Mouse (Mus musculus) midbrain, embryonic 13.5 days (tissue): ENCODE results near the gene Arid5a. TPM values are rescaled to one million over a fixed set of nuclear protein-coding genes. Genes with fewer than 3 reads are reported as not detected.

ENCODE experiments used
- ATAC-seq: fragments of 200-750 bp; cut with Nextera tagmentation; 2 replicates; pipeline ENCODE4 v1.8.0; 2017; ENCODE audit warnings: mild to moderate bottlenecking, moderate TSS enrichment, moderate library complexity
- H3K27ac ChIP-seq: fragments of 300-500 bp; sonication (generic); 2 replicates; pipeline ENCODE4 v1.5.1; 2015; ENCODE audit warnings: inconsistent platforms, mild to moderate bottlenecking, moderate library complexity
- H3K27me3 ChIP-seq: fragments of 300-500 bp; sonication (generic); 2 replicates; pipeline ENCODE4 v1.6.1; 2015; ENCODE audit warnings: mild to moderate bottlenecking, inconsistent platforms
- H3K36me3 ChIP-seq: fragments of 300-500 bp; sonication (generic); 2 replicates; pipeline ENCODE4 v1.6.1; 2015; ENCODE audit warnings: mild to moderate bottlenecking, inconsistent platforms
- H3K4me1 ChIP-seq: fragments of 300-500 bp; sonication (generic); replicated peaks from 2 replicates; pipeline ENCODE4 v1.6.1; 2015; ENCODE audit warnings: inconsistent platforms
- H3K4me2 ChIP-seq: fragments of 300-500 bp; sonication (generic); replicated peaks from 2 replicates; pipeline ENCODE4 v1.6.1; 2015; ENCODE audit warnings: moderate library complexity, mild to moderate bottlenecking, inconsistent platforms
- H3K4me3 ChIP-seq: fragments of 300-500 bp; sonication (generic); replicated peaks from 2 replicates; pipeline ENCODE4 v1.5.1; 2015; ENCODE audit warnings: mild to moderate bottlenecking, inconsistent platforms
- H3K9ac ChIP-seq: fragments of 300-500 bp; sonication (generic); replicated peaks from 2 replicates; pipeline ENCODE4 v1.6.1; 2015; ENCODE audit warnings: mild to moderate bottlenecking, inconsistent platforms
- H3K9me3 ChIP-seq: fragments of 300-500 bp; sonication (generic); 2 replicates; pipeline ENCODE4 v1.6.1; 2016; ENCODE audit warnings: mild to moderate bottlenecking, inconsistent platforms
- WGBS: fragments of 180-500 bp; shearing (Covaris S2); methylation state at CpG from one replicate; pipeline ENCODE4 v1.1.7; 2015; 5-methylcytosine and 5-hydroxymethylcytosine counted together
- polyA plus RNA-seq: library from polyadenylated mRNA; unstranded; fragments of >200 nt; fragmentation: Nextera tagmentation; extraction: Ambion mirVana; gene quantifications from 2 replicates; pipeline ENCODE4 v1.2.1, GENCODE M21; 2015

Gene Arid5a
- polyA plus RNA-seq, 1 experiment from 2014 or later: 2.4 TPM

DNA sequence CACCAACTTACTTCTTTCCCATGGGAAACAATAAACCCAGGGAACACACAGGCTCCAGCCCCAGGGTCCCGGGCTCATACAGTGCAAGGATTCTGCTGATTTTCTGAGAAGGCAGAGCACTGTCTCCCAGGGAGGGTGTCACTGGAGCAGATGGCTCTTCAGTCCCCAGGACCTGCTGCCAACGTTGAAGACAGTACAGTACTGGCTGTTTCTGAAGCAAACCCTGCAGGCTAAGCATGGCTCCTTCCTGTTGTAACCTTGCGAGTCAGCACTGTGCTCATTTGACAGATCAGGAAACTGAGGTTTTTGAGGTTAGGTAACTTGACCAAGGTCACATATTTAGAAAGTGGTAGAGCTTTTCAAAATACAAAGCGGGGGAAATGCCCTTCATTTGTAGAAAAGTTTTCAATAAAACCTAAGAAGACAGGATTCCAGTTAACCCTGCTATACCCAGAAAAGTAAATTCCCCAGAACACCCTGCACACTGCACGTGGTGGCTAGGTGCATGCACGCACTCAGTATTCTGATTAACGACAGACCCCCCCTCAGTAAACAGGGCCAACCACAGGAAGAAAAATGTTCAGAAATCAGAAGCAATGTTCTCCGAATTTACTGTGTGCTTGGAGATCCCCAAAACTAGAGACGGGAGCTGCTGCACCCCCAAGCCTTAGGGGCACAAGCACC lies 10.9 kb upstream of the Arid5a start:
- H3K9ac ChIP-seq: no peak overlapping the region
- no peak for ATAC-seq
- no peak overlapping the region for H3K4me3 ChIP-seq
- H3K4me1 ChIP-seq: 0 out of 2 replicates have a peak, but pooled peaks cover 3% of the 10 kb centered on the region
- H3K27ac ChIP-seq: no peak overlapping the region
- 79% methylated on average over 9 of the region's 9 CpGs for WGBS
- no peaks in the 10 kb centered on the region for H3K36me3 ChIP-seq
- no peaks in the 10 kb centered on the region for H3K9me3 ChIP-seq
- no peak overlapping the region for H3K4me2 ChIP-seq
- H3K27me3 ChIP-seq: peaks cover 15% of the 10 kb centered on the region

DNA sequence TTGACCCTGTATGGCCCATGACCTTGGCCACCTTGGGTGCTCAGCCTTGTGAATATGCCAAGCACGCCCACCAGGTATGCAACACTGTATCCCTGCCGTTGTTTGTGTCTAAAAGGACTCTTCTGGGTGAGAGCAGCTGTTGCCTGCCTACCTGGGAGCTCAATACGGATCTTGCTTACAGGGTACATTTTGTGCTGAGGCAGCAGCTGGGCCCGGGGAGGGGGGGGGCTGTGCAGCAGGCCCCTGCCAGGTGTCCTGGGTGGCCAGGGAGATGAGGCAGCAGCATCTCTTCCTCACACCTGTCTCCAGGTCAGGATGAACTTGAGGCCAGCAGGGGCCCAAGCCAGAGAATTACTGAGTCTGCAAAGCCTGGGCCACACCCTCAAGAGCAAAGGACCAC lies 9.4 kb upstream of the Arid5a start:
- H3K27me3 ChIP-seq: peaks cover 22% of the 10 kb centered on the region
- H3K36me3 ChIP-seq: no peaks in the 10 kb centered on the region
- H3K27ac ChIP-seq: no peak overlapping the region
- H3K4me3 ChIP-seq: no peak overlapping the region
- 79% methylated on average over 4 of the region's 4 CpGs for WGBS
- no peak overlapping the region for H3K4me2 ChIP-seq
- no peak overlapping the region for H3K9ac ChIP-seq
- H3K4me1 ChIP-seq: peaks cover 5% of the 10 kb centered on the region
- no peak for ATAC-seq
- no peaks in the 10 kb centered on the region for H3K9me3 ChIP-seq

DNA sequence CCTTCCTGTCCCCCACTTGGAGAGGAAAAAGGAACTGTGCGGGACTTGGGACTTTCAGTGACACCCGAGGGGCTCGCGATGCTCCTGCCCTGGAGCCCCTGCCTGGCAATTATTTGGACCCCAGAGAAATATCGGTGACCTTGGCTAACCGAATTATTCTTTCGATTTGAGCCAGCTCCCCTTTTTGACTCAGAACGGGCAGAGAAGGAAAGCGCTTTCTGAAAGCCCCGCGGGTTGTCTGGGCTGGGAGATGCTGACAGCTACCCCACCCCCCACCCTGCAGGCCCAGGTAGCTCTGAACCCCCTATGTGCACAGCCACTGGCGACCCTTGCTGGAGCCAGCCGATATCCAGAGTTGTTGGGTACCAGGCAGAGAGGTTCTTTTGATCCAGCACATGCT lies 8.4 kb upstream of the Arid5a start:
- H3K4me2 ChIP-seq: no peak overlapping the region
- peaks cover 24% of the 10 kb centered on the region for H3K27me3 ChIP-seq
- no peak overlapping the region for H3K9ac ChIP-seq
- WGBS: 35% methylated on average over 13 of the region's 13 CpGs
- peaks cover 8% of the 10 kb centered on the region for H3K4me1 ChIP-seq
- H3K4me3 ChIP-seq: no peak overlapping the region
- H3K36me3 ChIP-seq: no peaks in the 10 kb centered on the region
- no peak for ATAC-seq
- H3K27ac ChIP-seq: no peak overlapping the region
- no peaks in the 10 kb centered on the region for H3K9me3 ChIP-seq

DNA sequence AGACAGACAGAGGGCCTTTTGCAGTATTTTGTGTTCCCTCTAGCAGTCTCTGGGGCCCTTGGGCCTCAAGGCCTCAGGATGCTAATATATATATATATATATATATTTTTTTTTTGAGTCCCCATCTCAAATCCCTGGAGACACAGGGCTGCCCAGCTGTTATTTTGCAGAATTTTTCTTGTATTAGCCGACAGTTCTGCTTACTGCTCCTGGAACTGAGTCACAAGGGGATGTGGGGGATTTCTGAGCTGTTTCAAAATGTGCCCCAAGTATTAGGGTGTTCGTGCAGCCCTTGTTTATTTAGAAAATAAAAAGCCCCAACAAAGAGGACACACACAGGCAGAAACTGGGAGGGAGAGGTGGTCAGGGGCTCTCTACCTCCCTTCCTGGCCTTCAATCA lies 7.9 kb upstream of the Arid5a start:
- Histone ChIP-seq H3K4me3 (no peak overlapping the region), H3K9ac (no peak overlapping the region), H3K36me3 (no peaks in the 10 kb centered on the region), H3K9me3 (no peaks in the 10 kb centered on the region), H3K27ac (no peak overlapping the region), H3K4me2 (no peak overlapping the region), H3K27me3 (peaks cover 25% of the 10 kb centered on the region), H3K4me1 (peaks cover 8% of the 10 kb centered on the region)
- ATAC-seq: no peak
- 56% methylated on average over 2 of the region's 2 CpGs for WGBS

DNA sequence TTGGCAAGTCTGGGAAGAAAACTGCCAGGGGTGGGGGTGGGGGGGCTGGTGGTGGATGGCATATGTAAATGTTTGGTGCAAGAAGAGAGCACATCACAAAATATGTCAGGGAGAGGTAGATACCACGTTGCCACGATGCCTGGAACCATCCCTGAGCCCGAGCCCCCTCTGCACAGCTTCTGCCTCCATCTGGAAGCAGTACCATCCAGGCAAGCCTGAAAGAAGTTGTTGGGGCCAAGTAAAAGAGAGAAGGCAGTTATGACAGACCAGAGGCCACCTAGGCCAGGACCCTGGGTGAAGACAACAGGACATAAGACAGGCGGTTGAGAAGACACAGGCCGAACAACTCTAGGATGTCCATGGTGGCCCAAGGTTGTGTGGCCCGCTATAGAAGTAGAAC lies 7.0 kb upstream of the Arid5a start:
- no peaks in the 10 kb centered on the region for H3K36me3 ChIP-seq
- WGBS: 91% methylated on average over 6 of the region's 6 CpGs
- no peak overlapping the region for H3K9ac ChIP-seq
- no peak overlapping the region for H3K4me2 ChIP-seq
- no peak for ATAC-seq
- H3K4me3 ChIP-seq: no peak overlapping the region
- no peaks in the 10 kb centered on the region for H3K9me3 ChIP-seq
- no peak overlapping the region for H3K27ac ChIP-seq
- H3K4me1 ChIP-seq: peaks cover 8% of the 10 kb centered on the region
- peaks cover 25% of the 10 kb centered on the region for H3K27me3 ChIP-seq

DNA sequence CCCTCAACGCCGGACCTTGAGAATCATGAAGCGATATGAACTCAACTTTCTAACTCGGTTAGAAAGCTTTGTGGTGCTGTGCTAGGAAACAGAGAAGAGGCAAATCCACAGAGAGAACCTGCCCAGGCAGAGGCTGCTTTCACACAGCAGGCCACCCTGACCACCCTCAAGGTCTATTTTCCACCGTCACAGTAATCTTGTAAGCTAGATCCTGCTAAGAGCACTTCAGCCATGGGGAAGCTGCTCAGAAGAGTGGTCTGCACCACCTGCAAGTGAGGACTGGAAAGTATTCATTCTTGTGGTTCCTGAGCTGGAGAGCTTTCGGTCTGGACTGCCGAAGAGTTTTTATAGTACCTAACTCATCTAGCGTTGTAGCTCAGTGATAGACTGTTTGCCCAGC lies 5.3 kb upstream of the Arid5a start:
- Histone ChIP-seq H3K4me2 (no peak overlapping the region), H3K36me3 (no peaks in the 10 kb centered on the region), H3K9ac (no peak overlapping the region), H3K4me3 (no peak overlapping the region), H3K27ac (no peak overlapping the region), H3K9me3 (no peaks in the 10 kb centered on the region), H3K4me1 (peaks cover 8% of the 10 kb centered on the region), H3K27me3 (peaks cover 25% of the 10 kb centered on the region)
- ATAC-seq: no peak
- WGBS: 79% methylated on average over 8 of the region's 8 CpGs

DNA sequence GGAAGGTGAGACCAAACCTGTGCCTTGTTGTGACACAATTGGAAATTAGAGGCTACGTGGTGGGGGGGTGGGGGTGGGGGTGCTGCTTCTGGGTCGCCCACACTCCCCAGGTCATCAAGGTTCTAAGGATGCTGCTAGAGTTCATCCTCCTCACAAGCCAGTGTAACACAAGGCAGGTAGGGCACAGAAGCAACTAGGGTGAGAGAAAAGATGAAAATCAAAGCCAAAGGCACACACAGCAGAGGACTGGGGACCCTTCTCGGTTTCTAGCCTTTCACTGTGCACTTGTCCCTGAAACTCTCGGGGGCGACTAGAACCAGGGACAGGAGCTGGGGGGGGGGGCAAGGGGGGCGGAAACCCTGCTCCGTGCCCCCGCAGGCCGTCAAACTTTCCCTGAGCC lies 4.6 kb upstream of the Arid5a start:
- no peaks in the 10 kb centered on the region for H3K36me3 ChIP-seq
- H3K4me1 ChIP-seq: peaks cover 8% of the 10 kb centered on the region
- peaks cover 25% of the 10 kb centered on the region for H3K27me3 ChIP-seq
- peak overlapping the region; percentile 34 for H3K4me3 ChIP-seq
- H3K9ac ChIP-seq: peak overlapping the region; percentile 54
- 21% methylated on average over 8 of the region's 9 CpGs for WGBS
- H3K4me2 ChIP-seq: peak overlapping the region; percentile 61
- H3K27ac ChIP-seq: 0 out of 2 replicates have a peak overlapping the region, but pooled peaks have one; percentile 15
- no peaks in the 10 kb centered on the region for H3K9me3 ChIP-seq
- ATAC-seq: 0 out of 2 replicates have a peak, but pooled peaks have one; percentile 1

DNA sequence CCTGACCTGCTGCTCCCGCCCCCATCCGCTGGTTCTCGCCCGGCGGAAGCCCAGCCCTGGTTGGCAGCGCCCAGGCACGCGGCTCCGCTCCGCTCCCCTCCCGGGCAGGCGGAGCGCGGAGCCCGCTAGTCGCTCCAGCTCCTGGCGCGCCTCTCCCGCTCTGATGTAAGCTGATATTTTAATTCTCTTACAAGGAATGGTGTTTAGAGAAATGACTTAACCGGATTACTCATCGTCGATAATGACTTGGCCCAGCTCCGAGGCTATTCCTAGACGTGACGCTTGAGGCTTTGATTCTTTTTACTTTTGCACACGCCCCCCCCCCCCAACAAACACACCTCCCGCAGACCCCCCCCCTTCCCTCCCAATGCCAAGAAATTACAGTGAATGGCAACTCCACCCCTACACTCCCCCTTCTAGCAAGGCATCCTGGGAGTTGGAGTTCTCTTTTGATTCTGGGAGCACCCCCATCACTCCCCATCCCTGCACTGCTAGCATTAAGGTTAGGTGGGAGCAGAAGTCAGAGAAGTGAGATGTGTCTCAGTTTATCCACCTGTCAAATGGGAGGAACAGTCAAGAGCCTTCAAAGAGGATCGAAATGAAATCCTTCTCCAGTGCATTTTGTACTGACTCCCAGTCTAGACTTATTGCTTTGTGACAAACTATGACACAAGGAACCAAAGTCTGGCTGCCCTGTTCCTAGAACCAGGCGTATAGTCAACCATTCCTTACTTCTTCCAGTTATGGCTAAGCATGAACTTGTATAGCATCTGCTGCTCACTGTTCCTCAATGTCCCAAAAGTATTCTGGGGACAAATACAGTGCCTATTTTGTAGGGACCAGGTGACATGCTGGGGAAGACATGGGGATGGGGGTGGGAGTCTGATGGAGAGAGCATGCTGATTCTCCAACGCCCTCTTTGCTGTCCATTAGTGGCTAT lies 3.9 kb upstream of the Arid5a start:
- no peaks in the 10 kb centered on the region for H3K9me3 ChIP-seq
- WGBS: 10% methylated on average over 30 of the region's 30 CpGs
- ATAC-seq: peak; percentile 46

DNA sequence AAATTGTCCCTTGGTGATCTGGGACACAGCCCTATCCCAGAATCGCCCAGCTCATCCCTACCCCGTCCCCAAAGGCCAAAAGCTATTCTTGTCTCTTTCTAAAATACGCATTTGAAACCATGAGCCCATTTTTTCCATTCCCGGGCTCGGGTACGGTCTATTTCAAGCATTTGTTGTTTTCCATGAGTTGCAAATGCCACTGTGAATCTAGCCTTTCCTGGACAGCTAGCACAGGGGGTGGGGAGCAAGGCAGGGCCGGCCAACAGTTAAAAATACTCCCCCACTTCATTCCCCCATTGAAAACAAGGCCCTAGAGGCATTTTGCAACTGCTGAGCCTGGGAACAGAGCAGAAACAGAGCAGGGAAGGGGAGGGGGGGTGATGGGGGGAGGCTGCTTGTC lies 2.8 kb upstream of the Arid5a start:
- Histone ChIP-seq H3K27ac (no peak overlapping the region), H3K9ac (no peak overlapping the region), H3K27me3 (peaks cover 38% of the 10 kb centered on the region), H3K4me1 (peaks cover 19% of the 10 kb centered on the region), H3K4me3 (no peak overlapping the region), H3K36me3 (no peaks in the 10 kb centered on the region), H3K9me3 (no peaks in the 10 kb centered on the region), H3K4me2 (no peak overlapping the region)
- WGBS: 78% methylated on average over 7 of the region's 7 CpGs
- no peak for ATAC-seq

More for the DNA sequence above, 3.9 kb upstream of the Arid5a start:
- Histone ChIP-seq H3K4me1 (peaks cover 15% of the 10 kb centered on the region), H3K4me3 (peak overlapping the region; percentile 34), H3K4me2 (peak overlapping the region; percentile 61), H3K27ac (0 out of 2 replicates have a peak overlapping the region, but pooled peaks have one; percentile 15), H3K36me3 (no peaks in the 10 kb centered on the region), H3K27me3 (peaks cover 27% of the 10 kb centered on the region), H3K9ac (peak overlapping the region; percentile 54)

DNA sequence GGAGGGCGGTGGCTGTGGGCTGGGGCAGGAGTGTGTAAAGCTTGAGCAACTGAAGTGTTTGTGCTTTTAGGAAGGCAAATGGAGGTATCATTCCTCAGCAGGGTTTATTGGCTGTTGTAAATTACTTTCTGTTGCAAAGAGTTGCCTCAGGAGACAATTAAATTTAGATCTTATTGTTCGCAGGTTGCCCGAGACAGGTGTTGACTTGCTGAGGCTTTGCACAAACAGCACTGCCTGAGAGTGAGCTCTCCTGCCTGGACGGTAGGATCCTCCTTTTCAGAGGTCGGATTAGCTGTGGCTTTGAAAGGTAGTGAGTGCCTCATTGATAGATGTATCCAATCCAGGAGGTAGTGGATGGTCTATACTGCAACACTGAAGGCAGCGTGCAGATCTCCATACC lies 1.4 kb upstream of the Arid5a start:
- Histone ChIP-seq H3K9ac (no peak overlapping the region), H3K27me3 (peaks cover 34% of the 10 kb centered on the region), H3K36me3 (no peaks in the 10 kb centered on the region), H3K4me3 (no peak overlapping the region), H3K9me3 (no peaks in the 10 kb centered on the region), H3K4me2 (no peak overlapping the region), H3K27ac (no peak overlapping the region), H3K4me1 (peaks cover 19% of the 10 kb centered on the region)
- WGBS: 74% methylated on average over 6 of the region's 6 CpGs
- ATAC-seq: no peak

DNA sequence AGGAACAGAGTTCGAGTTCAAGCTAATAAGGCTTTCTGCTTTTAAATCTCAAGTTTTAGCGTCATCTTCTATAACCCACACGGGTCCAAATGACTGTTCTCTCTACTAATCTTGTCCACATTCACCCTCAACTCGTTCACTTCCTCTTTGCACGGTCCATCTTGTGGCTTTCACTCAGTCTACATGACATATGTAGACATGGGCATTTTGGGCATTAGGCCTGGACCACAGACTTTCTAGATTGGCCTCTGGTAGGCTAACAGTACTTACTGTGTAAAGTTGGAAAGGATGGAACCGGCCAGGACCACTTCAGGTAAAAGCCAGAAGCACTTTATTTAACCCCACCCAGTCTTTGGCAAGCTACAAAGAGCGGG lies 425 bp upstream of the Arid5a start:
- no peak overlapping the region for H3K9ac ChIP-seq
- no peaks in the 10 kb centered on the region for H3K9me3 ChIP-seq
- no peak overlapping the region for H3K4me3 ChIP-seq
- H3K27ac ChIP-seq: no peak overlapping the region
- peaks cover 26% of the 10 kb centered on the region for H3K27me3 ChIP-seq
- peaks cover 19% of the 10 kb centered on the region for H3K4me1 ChIP-seq
- H3K36me3 ChIP-seq: no peaks in the 10 kb centered on the region
- peak; percentile 22; the same call in 1 of the 2 replicates for ATAC-seq
- 72% methylated on average over 7 of the region's 7 CpGs for WGBS
- H3K4me2 ChIP-seq: no peak overlapping the region

DNA sequence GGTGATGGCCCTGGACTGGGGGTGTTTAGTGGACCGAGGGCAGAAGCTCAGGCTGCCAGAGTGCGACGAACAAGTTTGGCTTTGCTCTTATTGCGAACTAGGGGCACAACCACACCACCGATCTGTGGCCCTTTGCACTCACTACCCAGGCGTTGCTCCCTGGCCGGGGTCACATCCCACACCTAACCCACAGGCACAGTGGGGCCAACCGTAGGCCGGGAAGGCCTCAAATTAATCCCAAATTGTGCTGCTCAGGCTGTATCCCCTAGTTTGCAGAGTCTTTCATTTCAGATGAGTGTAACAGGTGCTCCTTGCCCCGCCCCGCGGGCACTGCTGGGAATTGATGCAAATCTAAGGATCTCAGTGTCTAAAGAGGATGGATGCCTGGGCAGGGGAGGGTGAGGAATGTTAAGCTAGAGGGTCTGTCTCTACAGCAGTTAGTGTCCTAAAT lies 943 bp downstream of the Arid5a start:
- 4% methylated on average over 12 of the region's 12 CpGs for WGBS
- Histone ChIP-seq H3K9ac (peak overlapping the region; percentile 66), H3K4me1 (peaks cover 14% of the 10 kb centered on the region)

More for the DNA sequence above, 943 bp downstream of the Arid5a start:
- Histone ChIP-seq H3K9me3 (no peaks in the 10 kb centered on the region), H3K4me2 (peak overlapping the region; percentile 90), H3K36me3 (no peaks in the 10 kb centered on the region), H3K4me3 (peak overlapping the region; percentile 56), H3K27me3 (peaks cover 23% of the 10 kb centered on the region), H3K27ac (no peak overlapping the region)
- no peak for ATAC-seq
